Mouse (Mus musculus) limb, embryonic 15.5 days (tissue): ENCODE measurements around the gene Minos1. TPM values are rescaled to one million over a fixed set of nuclear protein-coding genes. Genes with fewer than 3 reads are reported as not detected.

ENCODE experiments used
- ATAC-seq: fragments of 200-750 bp; cut with Nextera tagmentation; 2 replicates; pipeline ENCODE4 v1.8.0; 2017; ENCODE audit warnings: low read depth, moderate TSS enrichment; ENCODE audit not compliant: insufficient number of reproducible peaks, low FRiP score, low TSS enrichment
- H3K27ac ChIP-seq: fragments of 300-500 bp; sonication (generic); 2 replicates; pipeline ENCODE4 v1.5.1; 2015; ENCODE audit warnings: moderate library complexity, mild to moderate bottlenecking, inconsistent platforms
- H3K27me3 ChIP-seq: fragments of 300-500 bp; sonication (generic); 2 replicates; pipeline ENCODE4 v1.6.1; 2015; ENCODE audit warnings: inconsistent platforms
- H3K36me3 ChIP-seq: fragments of 300-500 bp; sonication (generic); 2 replicates; pipeline ENCODE4 v1.6.1; 2015; ENCODE audit warnings: inconsistent platforms
- H3K4me1 ChIP-seq: fragments of 300-500 bp; sonication (generic); 2 replicates; pipeline ENCODE4 v1.6.1; 2015; ENCODE audit warnings: inconsistent platforms
- H3K4me2 ChIP-seq: fragments of 300-500 bp; sonication (generic); 2 replicates; pipeline ENCODE4 v1.6.1; 2015; ENCODE audit warnings: mild to moderate bottlenecking, inconsistent platforms
- H3K4me3 ChIP-seq: fragments of 300-500 bp; sonication (generic); 2 replicates; pipeline ENCODE4 v1.5.1; 2015; ENCODE audit warnings: mild to moderate bottlenecking, inconsistent platforms
- H3K9ac ChIP-seq: fragments of 300-500 bp; sonication (generic); 2 replicates; pipeline ENCODE4 v1.6.1; 2015; ENCODE audit warnings: inconsistent platforms
- H3K9me3 ChIP-seq: fragments of 300-500 bp; sonication (generic); 2 replicates; pipeline ENCODE4 v1.6.1; 2016; ENCODE audit warnings: inconsistent platforms
- WGBS: fragments of 180-500 bp; shearing (Covaris S2); methylation state at CpG from one replicate; pipeline ENCODE4 v1.1.7; 2015; 5-methylcytosine and 5-hydroxymethylcytosine counted together
- polyA plus RNA-seq: library from polyadenylated mRNA; unstranded; fragments of >200 nt; fragmentation: Nextera tagmentation; extraction: Ambion mirVana; gene quantifications from 2 replicates; pipeline ENCODE4 v1.2.1, GENCODE M21; 2015

Gene Minos1
- polyA plus RNA-seq, 1 experiment from 2014 or later, result 467 TPM

DNA sequence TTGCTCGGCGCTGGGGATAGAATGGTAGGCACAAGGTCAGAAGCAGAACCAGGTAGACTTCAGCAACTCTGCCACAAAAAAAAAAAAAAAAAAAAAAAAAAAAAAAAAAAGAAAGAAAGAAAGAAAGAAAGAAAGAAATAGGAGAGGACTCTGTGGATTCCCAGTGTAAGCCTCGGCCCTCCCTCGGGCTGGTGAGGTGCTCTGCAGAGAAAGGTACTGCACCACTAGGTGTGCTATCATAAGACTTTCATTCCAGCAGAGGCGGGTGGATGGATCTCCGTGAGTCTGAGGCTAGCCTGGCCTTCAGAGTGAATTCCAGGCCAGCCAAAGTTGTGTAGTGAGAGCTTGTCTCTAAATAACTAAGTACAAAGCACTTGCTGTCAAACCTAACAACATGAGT is 10.9 kb upstream of the Minos1 start:
- H3K27ac ChIP-seq, result no peak overlapping the region
- 70% methylated on average over 6 of the region's 6 CpGs for WGBS
- H3K27me3 ChIP-seq, result no peaks in the 10 kb centered on the region
- H3K4me1 ChIP-seq, result peaks cover 6% of the 10 kb centered on the region; the same call in 1 of the 2 replicates
- H3K4me3 ChIP-seq, result no peak overlapping the region
- H3K9ac ChIP-seq, result no peak overlapping the region
- H3K9me3 ChIP-seq, result no peaks in the 10 kb centered on the region
- no peaks in the 10 kb centered on the region for H3K36me3 ChIP-seq
- H3K4me2 ChIP-seq, result no peak overlapping the region
- ATAC-seq, result no peak

DNA sequence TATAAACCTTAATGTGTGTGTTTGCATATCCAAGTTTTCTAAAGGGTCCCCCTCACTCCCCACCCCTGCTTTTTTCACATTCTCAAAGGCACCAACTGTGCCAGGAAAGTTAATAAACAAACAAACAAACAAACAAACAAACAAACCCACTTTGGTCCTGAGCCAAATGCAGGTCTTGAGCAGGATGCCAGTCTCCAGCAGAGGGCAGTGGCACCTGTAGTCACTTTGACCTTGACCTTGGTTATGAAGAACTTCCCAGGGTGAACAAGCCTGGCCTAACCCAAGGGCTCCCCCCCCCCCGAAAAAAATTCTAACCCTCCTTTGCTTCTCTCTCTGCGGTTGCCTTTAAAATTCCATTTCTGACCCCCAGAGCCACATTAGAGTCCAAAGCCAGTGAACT is 9.4 kb upstream of the Minos1 start:
- Histone ChIP-seq H3K9ac (no peak overlapping the region), H3K36me3 (no peaks in the 10 kb centered on the region), H3K4me3 (no peak overlapping the region), H3K27me3 (no peaks in the 10 kb centered on the region), H3K9me3 (no peaks in the 10 kb centered on the region), H3K4me2 (no peak overlapping the region), H3K27ac (no peak overlapping the region), H3K4me1 (peaks cover 6% of the 10 kb centered on the region; the same call in 1 of the 2 replicates)
- ATAC-seq, result no peak
- WGBS, result 68% methylated on average over 2 of the region's 2 CpGs

DNA sequence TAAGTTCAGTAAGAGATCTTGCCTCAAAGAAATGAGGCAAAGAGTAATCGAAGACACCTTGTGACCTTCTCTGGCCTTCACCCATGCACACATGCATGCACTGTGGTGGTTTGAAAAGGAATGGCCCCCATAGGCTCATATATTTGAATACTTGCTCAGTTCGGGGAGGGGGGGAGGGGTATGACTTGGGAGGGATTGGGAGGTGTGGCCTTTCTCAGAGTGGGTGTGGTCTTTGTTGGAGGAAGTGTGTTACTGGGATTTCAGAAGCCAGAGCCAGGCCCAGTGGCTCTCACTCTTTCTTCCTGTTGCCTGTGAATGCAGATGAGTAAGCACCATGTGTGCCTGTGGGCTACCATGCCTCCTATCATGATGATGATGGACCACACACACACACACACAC is 5.1 kb upstream of the Minos1 start:
- H3K9ac ChIP-seq, result no peak overlapping the region
- H3K4me2 ChIP-seq, result no peak overlapping the region
- H3K36me3 ChIP-seq, result no peaks in the 10 kb centered on the region
- H3K4me1 ChIP-seq, result 0 out of 2 replicates have a peak, but pooled peaks cover 6% of the 10 kb centered on the region
- no peak for ATAC-seq
- no peaks in the 10 kb centered on the region for H3K27me3 ChIP-seq
- H3K27ac ChIP-seq, result no peak overlapping the region
- no peaks in the 10 kb centered on the region for H3K9me3 ChIP-seq
- WGBS, result 79% methylated on average over 2 of the region's 2 CpGs
- H3K4me3 ChIP-seq, result no peak overlapping the region

DNA sequence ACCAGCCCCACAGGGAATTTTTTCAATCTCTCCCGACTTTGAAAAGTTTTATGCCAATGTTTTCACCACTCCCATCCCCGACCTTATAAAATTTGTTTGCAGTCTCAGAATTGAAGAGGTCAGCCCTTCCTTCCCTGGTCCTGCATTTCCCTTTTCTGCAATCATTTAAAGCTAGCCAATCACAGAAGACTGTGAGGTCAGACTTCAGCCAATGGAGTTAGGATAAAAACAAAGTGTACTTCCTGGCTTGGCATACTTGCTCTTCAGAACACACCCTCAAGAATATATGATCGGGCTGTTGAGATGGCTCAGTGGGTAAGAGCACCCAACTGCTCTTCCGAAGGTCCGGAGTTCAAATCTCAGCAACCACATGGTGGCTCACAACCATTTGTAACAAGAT is 2.2 kb upstream of the Minos1 start:
- no peak overlapping the region for H3K27ac ChIP-seq
- no peaks in the 10 kb centered on the region for H3K27me3 ChIP-seq
- peaks cover 16% of the 10 kb centered on the region for H3K4me1 ChIP-seq
- no peak overlapping the region for H3K9ac ChIP-seq
- 79% methylated on average over 5 of the region's 5 CpGs for WGBS
- no peak overlapping the region for H3K4me2 ChIP-seq
- H3K4me3 ChIP-seq, result no peak overlapping the region
- ATAC-seq, result no peak
- no peaks in the 10 kb centered on the region for H3K9me3 ChIP-seq
- no peaks in the 10 kb centered on the region for H3K36me3 ChIP-seq

DNA sequence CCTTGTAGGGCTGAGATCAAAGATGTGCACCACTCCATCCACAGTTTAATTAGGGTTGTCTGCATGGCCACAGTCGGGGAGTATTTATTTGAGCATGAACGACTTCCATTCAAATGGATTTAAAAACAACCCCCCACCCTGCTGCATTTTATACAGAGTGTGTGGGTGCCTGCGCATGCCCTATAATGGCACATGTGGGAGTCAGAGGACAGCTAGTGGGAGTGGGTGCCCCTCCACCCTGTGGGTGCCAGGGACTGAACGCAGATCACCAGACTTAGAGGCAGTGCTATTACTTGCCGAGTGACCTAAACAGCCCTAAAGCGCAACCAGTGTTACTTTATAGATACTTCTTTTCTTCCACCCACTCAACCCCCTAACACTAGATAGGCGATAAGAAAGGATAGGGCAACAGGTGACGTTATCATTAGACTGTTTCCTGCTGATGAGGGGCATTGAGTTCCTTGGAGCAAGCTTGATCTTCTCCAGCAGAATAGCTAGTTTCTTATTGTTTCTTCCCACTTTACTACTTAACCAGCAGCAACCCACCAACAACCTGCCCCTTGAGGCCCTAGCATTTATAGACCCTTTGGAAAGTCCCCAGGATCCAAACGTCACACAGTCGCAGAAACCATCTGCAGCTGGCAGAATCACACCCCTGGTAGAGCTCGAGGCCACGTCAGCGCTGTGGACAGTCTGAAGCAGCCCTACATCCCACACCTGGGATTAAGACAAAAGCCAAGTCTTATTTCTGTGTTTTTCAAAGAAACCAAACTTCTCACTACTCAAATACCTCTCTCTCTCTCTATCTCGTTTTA is 1.2 kb upstream of the Minos1 start:
- Histone ChIP-seq H3K4me1 (peaks cover 16% of the 10 kb centered on the region), H3K36me3 (no peaks in the 10 kb centered on the region), H3K9me3 (no peaks in the 10 kb centered on the region), H3K9ac (no peak overlapping the region), H3K4me3 (no peak overlapping the region), H3K27me3 (no peaks in the 10 kb centered on the region), H3K4me2 (no peak overlapping the region), H3K27ac (no peak overlapping the region)
- WGBS, result 78% methylated on average over 14 of the region's 14 CpGs
- ATAC-seq, result no peak

DNA sequence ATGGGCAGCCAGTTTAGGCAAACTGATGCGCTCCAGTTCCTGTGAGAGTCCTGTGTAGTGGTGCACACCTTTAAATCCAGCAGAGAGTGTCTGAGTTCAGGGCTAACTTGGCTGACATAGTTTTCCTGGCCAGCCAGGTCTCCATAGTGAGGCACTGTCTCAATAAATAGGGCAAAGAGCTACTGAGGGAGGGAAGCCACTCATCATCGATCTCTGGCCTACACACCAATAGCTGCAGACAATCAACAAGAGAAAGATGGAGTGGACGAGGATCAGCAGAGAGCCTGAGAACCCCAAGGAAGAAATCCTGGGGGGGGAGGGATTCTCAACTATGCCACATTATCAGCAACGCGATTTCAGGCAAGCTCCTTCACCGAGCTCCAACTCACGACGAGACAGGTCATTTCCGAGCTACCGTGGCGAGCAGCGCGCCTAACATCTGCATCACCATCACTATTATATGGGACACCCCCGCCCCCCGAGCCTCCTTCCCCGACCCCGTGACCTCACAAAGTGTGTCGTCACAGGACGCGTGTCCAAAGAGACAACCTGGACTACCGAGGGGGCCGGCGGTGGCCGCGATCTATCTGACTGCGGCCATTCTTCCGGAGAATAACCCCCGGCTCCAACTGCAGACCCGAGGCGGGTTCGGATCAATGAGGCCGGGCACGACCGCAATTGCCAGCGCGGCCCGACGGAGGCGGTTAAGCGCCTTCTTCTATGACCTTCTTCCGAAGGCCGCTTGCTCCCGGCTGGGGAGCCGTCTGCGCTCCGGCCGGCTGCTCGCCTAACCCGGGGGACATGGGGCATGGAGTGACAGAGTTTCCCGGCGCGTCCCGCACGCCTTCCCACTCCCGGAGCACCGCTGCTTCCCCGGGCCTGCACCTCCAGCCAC is 860 bp downstream of the Minos1 start:
- 2% methylated on average over 57 of the region's 57 CpGs for WGBS
- H3K27me3 ChIP-seq, result no peaks in the 10 kb centered on the region
- peak overlapping the region; percentile 90 for H3K27ac ChIP-seq
- peak overlapping the region; percentile 92 for H3K9ac ChIP-seq
- H3K36me3 ChIP-seq, result 0 out of 2 replicates have a peak, but pooled peaks cover 3% of the 10 kb centered on the region
- peak overlapping the region; percentile 79 for H3K4me2 ChIP-seq
- peak overlapping the region; percentile 86 for H3K4me3 ChIP-seq
- 0 out of 2 replicates have a peak, but pooled peaks have one; percentile 11 for ATAC-seq
- no peaks in the 10 kb centered on the region for H3K9me3 ChIP-seq
- H3K4me1 ChIP-seq, result peaks cover 16% of the 10 kb centered on the region

DNA sequence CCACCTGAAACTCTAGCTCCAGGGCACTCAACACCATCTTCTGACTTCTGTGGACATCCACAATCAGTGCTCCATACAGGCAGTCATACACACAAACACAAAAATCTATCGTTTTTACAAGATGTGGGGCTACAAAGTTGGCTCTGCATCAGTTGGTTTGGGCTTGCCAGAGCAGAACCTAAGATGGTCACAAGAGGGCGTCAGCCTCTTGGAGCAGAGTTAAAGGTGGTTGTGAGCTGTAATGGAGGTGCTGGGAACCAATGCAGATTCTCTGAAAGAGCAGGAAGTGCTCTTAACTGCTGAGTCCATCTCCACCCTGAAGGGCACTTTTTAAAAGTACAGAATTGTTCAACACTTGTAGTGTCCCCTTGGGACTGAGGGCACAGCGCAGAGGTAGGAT is 4.4 kb downstream of the Minos1 start:
- WGBS, result 86% methylated on average over 3 of the region's 3 CpGs
- Histone ChIP-seq H3K9me3 (no peaks in the 10 kb centered on the region), H3K36me3 (0 out of 2 replicates have a peak, but pooled peaks cover 3% of the 10 kb centered on the region), H3K27ac (no peak overlapping the region), H3K4me3 (no peak overlapping the region), H3K4me2 (no peak overlapping the region), H3K9ac (no peak overlapping the region), H3K4me1 (peaks cover 10% of the 10 kb centered on the region), H3K27me3 (no peaks in the 10 kb centered on the region)
- ATAC-seq, result no peak

DNA sequence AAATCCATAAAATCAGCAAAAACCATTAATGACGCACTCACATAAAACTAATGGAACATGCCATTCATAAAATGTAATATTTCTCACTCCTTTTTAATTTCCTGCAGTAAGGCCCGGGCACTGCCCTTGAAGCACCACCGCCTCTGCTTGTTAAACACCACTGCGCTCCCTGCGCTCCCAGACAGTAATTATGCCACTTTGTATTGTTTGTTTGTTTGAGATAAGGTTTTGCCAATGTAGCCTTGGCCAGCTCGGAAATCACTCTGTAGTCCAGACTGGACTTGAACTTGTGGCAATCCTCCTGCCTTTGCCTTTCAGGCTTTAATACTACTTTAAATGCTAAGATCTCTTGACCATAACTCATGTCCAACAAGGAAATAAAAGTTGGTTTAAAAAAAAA is 6.0 kb downstream of the Minos1 start:
- Histone ChIP-seq H3K4me3 (no peak overlapping the region), H3K27ac (no peak overlapping the region), H3K9me3 (no peaks in the 10 kb centered on the region), H3K9ac (no peak overlapping the region), H3K4me2 (no peak overlapping the region), H3K4me1 (peaks cover 19% of the 10 kb centered on the region), H3K36me3 (0 out of 2 replicates have a peak, but pooled peaks cover 3% of the 10 kb centered on the region), H3K27me3 (no peaks in the 10 kb centered on the region)
- ATAC-seq, result no peak
- 70% methylated on average over 6 of the region's 6 CpGs for WGBS

DNA sequence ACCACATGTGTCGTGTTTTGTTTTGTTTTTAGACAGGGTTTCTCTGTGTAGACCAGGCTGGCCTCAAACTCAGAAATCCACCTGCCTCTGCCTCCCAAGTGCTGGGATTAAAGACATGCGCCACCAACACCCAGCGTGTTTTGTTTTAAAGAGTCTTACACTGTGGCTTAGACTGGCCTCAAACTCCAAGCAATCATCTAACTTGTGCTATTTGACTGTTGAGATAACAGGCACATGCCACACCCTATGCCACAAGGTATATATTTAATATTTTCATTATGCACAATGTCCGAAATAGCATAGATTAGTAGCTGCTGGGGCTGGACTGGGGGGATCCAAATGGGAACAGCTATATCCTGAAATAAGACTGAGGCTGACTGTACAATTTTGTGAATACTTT is 8.4 kb downstream of the Minos1 start:
- 0 out of 2 replicates have a peak, but pooled peaks cover 3% of the 10 kb centered on the region for H3K36me3 ChIP-seq
- no peak overlapping the region for H3K27ac ChIP-seq
- 90% methylated on average over 4 of the region's 4 CpGs for WGBS
- H3K27me3 ChIP-seq, result no peaks in the 10 kb centered on the region
- no peaks in the 10 kb centered on the region for H3K9me3 ChIP-seq
- H3K4me2 ChIP-seq, result no peak overlapping the region
- H3K9ac ChIP-seq, result no peak overlapping the region
- peaks cover 17% of the 10 kb centered on the region for H3K4me1 ChIP-seq
- H3K4me3 ChIP-seq, result no peak overlapping the region
- ATAC-seq, result no peak

DNA sequence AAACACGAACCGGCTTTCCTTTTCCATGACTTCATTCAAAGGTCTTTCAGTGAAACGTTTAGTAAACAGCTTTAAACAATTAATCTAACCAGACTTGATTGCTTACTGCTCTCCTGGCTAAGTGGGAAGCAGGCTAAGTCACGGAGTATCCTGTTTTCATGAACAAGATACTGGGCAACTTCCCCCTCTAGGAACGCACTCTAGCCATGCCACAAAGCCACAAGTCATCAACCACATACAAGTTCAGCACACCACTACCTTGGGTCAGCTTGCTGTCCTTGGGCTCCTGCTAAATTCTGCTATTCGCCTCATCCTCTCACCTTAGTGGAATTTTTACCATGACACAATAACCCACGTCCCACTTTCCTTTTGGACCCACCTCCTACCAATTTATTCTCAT is 9.9 kb downstream of the Minos1 start:
- WGBS, result 49% methylated on average over 7 of the region's 7 CpGs
- peaks cover 17% of the 10 kb centered on the region for H3K4me1 ChIP-seq
- no peaks in the 10 kb centered on the region for H3K36me3 ChIP-seq
- no peak overlapping the region for H3K4me3 ChIP-seq
- H3K4me2 ChIP-seq, result no peak overlapping the region
- no peak overlapping the region for H3K27ac ChIP-seq
- H3K27me3 ChIP-seq, result no peaks in the 10 kb centered on the region
- H3K9ac ChIP-seq, result no peak overlapping the region
- no peaks in the 10 kb centered on the region for H3K9me3 ChIP-seq
- ATAC-seq, result no peak

DNA sequence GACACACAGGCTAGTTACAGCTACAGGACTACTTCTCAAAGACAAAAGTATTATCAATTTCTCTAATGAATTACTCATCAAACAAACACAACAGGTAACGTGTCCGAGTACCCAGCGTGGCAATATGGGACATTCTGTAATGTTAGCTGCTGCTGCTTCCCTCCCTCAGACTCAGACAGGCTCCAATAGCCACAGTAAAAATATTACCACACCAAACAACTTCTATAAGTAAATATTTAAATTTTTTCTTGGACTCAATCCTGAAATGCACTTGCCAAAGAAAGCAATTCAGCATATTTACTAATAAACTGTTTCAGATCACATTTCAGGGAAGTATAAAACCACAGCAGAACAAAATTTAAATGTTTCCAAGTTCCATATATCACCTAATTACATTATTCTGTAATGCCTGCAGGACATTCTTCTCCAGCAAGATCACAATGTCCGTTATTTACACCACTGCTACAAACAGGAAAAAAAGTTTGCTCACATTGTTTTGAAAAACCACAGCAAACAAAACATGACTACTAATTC is 10.6 kb downstream of the Minos1 start:
- no peak overlapping the region for H3K4me2 ChIP-seq
- no peaks in the 10 kb centered on the region for H3K9me3 ChIP-seq
- no peak overlapping the region for H3K27ac ChIP-seq
- H3K4me3 ChIP-seq, result no peak overlapping the region
- ATAC-seq, result no peak
- no peaks in the 10 kb centered on the region for H3K36me3 ChIP-seq
- 56% methylated on average over 4 of the region's 4 CpGs for WGBS
- H3K27me3 ChIP-seq, result no peaks in the 10 kb centered on the region
- H3K9ac ChIP-seq, result no peak overlapping the region
- peaks cover 17% of the 10 kb centered on the region for H3K4me1 ChIP-seq
